Mouse (Mus musculus): ENCODE measurements at regions not wholly inside any gene's neighbourhood (a gene's known extent, or its start where the extent isn't known, plus 50 kb on each side); places are given as distances from the start of the nearest gene placed in this dataset.

- no peaks in the 10 kb centered on the region for H3K27me3 ChIP-seq
- no peak overlapping the region for H3K4me2 ChIP-seq
- no peak overlapping the region for H3K27ac ChIP-seq
- 36% methylated on average over 3 of the region's 3 CpGs for WGBS
- H3K36me3 ChIP-seq: no peaks in the 10 kb centered on the region
- no peak overlapping the region for H3K4me3 ChIP-seq
- H3K9ac ChIP-seq: no peak overlapping the region
- H3K4me1 ChIP-seq: no peaks in the 10 kb centered on the region
- no peak for ATAC-seq (ENCODE audit: borderline replicate concordance, extremely low read depth, low FRiP score, low TSS enrichment)
- H3K9me3 ChIP-seq: no peaks in the 10 kb centered on the region
Measured at GRCm38 (mm10) chr1:76849346-76849745, 665.5 kb downstream of the Epha4 start.

GRCm38 (mm10) chr1:76866304-76866968, 648.5 kb downstream of the Epha4 start:
- Histone ChIP-seq H3K9ac (no peak overlapping the region), H3K4me3 (no peak overlapping the region), H3K27ac (no peak overlapping the region), H3K9me3 (no peaks in the 10 kb centered on the region), H3K4me1 (no peaks in the 10 kb centered on the region), H3K36me3 (no peaks in the 10 kb centered on the region), H3K4me2 (no peak overlapping the region), H3K27me3 (no peaks in the 10 kb centered on the region)
- 75% methylated on average over 15 of the region's 15 CpGs for WGBS
- ATAC-seq (ENCODE audit: borderline replicate concordance, extremely low read depth, low FRiP score, low TSS enrichment): no peak

- Histone ChIP-seq H3K27ac (no peak overlapping the region), H3K9me3 (no peaks in the 10 kb centered on the region), H3K36me3 (no peaks in the 10 kb centered on the region), H3K9ac (no peak overlapping the region), H3K4me2 (no peak overlapping the region), H3K4me3 (no peak overlapping the region), H3K4me1 (no peaks in the 10 kb centered on the region), H3K27me3 (no peaks in the 10 kb centered on the region)
- WGBS: 79% methylated on average over 4 of the region's 4 CpGs
- no peak for ATAC-seq (ENCODE audit: borderline replicate concordance, extremely low read depth, low FRiP score, low TSS enrichment)
Measured at GRCm38 (mm10) chr1:76873207-76873606, 641.7 kb downstream of the Epha4 start.

- H3K4me3 ChIP-seq: no peak overlapping the region
- WGBS: 67% methylated on average over 6 of the region's 6 CpGs
- H3K27me3 ChIP-seq: no peaks in the 10 kb centered on the region
- no peaks in the 10 kb centered on the region for H3K4me1 ChIP-seq
- H3K27ac ChIP-seq: no peak overlapping the region
- no peak for ATAC-seq (ENCODE audit: borderline replicate concordance, extremely low read depth, low FRiP score, low TSS enrichment)
- no peak overlapping the region for H3K4me2 ChIP-seq
- H3K36me3 ChIP-seq: no peaks in the 10 kb centered on the region
- no peaks in the 10 kb centered on the region for H3K9me3 ChIP-seq
- no peak overlapping the region for H3K9ac ChIP-seq
Measured at GRCm38 (mm10) chr1:76880111-76880782, 634.6 kb downstream of the Epha4 start.

- no peak for ATAC-seq (ENCODE audit: borderline replicate concordance, extremely low read depth, low FRiP score, low TSS enrichment)
Measured at GRCm38 (mm10) chr1:76880783-76881145, 634.1 kb downstream of the Epha4 start.

GRCm38 (mm10) chr1:76896152-76896864, 618.6 kb downstream of the Epha4 start:
- Histone ChIP-seq H3K9ac (no peak overlapping the region), H3K9me3 (no peaks in the 10 kb centered on the region), H3K4me1 (no peaks in the 10 kb centered on the region), H3K36me3 (no peaks in the 10 kb centered on the region), H3K4me2 (no peak overlapping the region), H3K27ac (no peak overlapping the region), H3K27me3 (no peaks in the 10 kb centered on the region), H3K4me3 (no peak overlapping the region)
- 68% methylated on average over 17 of the region's 17 CpGs for WGBS
- no peak for ATAC-seq (ENCODE audit: borderline replicate concordance, extremely low read depth, low FRiP score, low TSS enrichment)

More at GRCm38 (mm10) chr1:76880783-76881145, 634.1 kb downstream of the Epha4 start:
- no peaks in the 10 kb centered on the region for H3K9me3 ChIP-seq
- no peak overlapping the region for H3K27ac ChIP-seq
- H3K4me2 ChIP-seq: no peak overlapping the region
- H3K9ac ChIP-seq: no peak overlapping the region
- H3K36me3 ChIP-seq: no peaks in the 10 kb centered on the region
- no peaks in the 10 kb centered on the region for H3K4me1 ChIP-seq
- 44% methylated on average over 4 of the region's 4 CpGs for WGBS
- H3K4me3 ChIP-seq: no peak overlapping the region
- H3K27me3 ChIP-seq: no peaks in the 10 kb centered on the region

- 97% methylated on average over 4 of the region's 7 CpGs for WGBS
- H3K27ac ChIP-seq: no peak overlapping the region
- no peak overlapping the region for H3K4me3 ChIP-seq
- no peak overlapping the region for H3K4me2 ChIP-seq
- H3K4me1 ChIP-seq: no peaks in the 10 kb centered on the region
- H3K9me3 ChIP-seq: no peaks in the 10 kb centered on the region
- H3K27me3 ChIP-seq: no peaks in the 10 kb centered on the region
- no peak for ATAC-seq (ENCODE audit: borderline replicate concordance, extremely low read depth, low FRiP score, low TSS enrichment)
- no peaks in the 10 kb centered on the region for H3K36me3 ChIP-seq
- no peak overlapping the region for H3K9ac ChIP-seq
Measured at GRCm38 (mm10) chr1:76897431-76897830, 617.5 kb downstream of the Epha4 start.

- 87% methylated on average over 3 of the region's 3 CpGs for WGBS
- no peak overlapping the region for H3K4me3 ChIP-seq
- H3K36me3 ChIP-seq: no peaks in the 10 kb centered on the region
- H3K27me3 ChIP-seq: no peaks in the 10 kb centered on the region
- ATAC-seq (ENCODE audit: borderline replicate concordance, extremely low read depth, low FRiP score, low TSS enrichment): no peak
- H3K9ac ChIP-seq: no peak overlapping the region
- no peaks in the 10 kb centered on the region for H3K9me3 ChIP-seq
- H3K4me1 ChIP-seq: no peaks in the 10 kb centered on the region
- no peak overlapping the region for H3K4me2 ChIP-seq
- H3K27ac ChIP-seq: no peak overlapping the region
Measured at GRCm38 (mm10) chr1:76911472-76911871, 603.4 kb downstream of the Epha4 start.

GRCm38 (mm10) chr1:76919541-76919940, 595.3 kb downstream of the Epha4 start:
- Histone ChIP-seq H3K4me3 (no peak overlapping the region), H3K27ac (no peak overlapping the region), H3K27me3 (no peaks in the 10 kb centered on the region), H3K9me3 (no peaks in the 10 kb centered on the region), H3K36me3 (no peaks in the 10 kb centered on the region), H3K9ac (no peak overlapping the region), H3K4me2 (no peak overlapping the region), H3K4me1 (no peaks in the 10 kb centered on the region)
- ATAC-seq (ENCODE audit: borderline replicate concordance, extremely low read depth, low FRiP score, low TSS enrichment): no peak
- 14% methylated on average over 2 of the region's 2 CpGs for WGBS

- Histone ChIP-seq H3K9ac (no peak overlapping the region), H3K4me2 (no peak overlapping the region), H3K27ac (no peak overlapping the region), H3K4me1 (no peaks in the 10 kb centered on the region), H3K4me3 (no peak overlapping the region), H3K27me3 (no peaks in the 10 kb centered on the region), H3K9me3 (no peaks in the 10 kb centered on the region), H3K36me3 (no peaks in the 10 kb centered on the region)
- ATAC-seq (ENCODE audit: borderline replicate concordance, extremely low read depth, low FRiP score, low TSS enrichment): no peak
Measured at GRCm38 (mm10) chr1:76920634-76921033, 594.3 kb downstream of the Epha4 start.

GRCm38 (mm10) chr1:76927041-76927440, 587.8 kb downstream of the Epha4 start:
- ATAC-seq (ENCODE audit: borderline replicate concordance, extremely low read depth, low FRiP score, low TSS enrichment): no peak
- Histone ChIP-seq H3K4me2 (no peak overlapping the region), H3K4me1 (no peaks in the 10 kb centered on the region), H3K36me3 (no peaks in the 10 kb centered on the region), H3K27ac (no peak overlapping the region), H3K27me3 (no peaks in the 10 kb centered on the region), H3K9me3 (no peaks in the 10 kb centered on the region), H3K4me3 (no peak overlapping the region), H3K9ac (no peak overlapping the region)
- 60% methylated on average over 5 of the region's 5 CpGs for whole genome bisulfite sequencing

GRCm38 (mm10) chr1:76928035-76928434, 586.9 kb downstream of the Epha4 start:
- H3K9me3 ChIP-seq: no peaks in the 10 kb centered on the region
- no peak overlapping the region for H3K27ac ChIP-seq
- WGBS: 88% methylated on average over 2 of the region's 2 CpGs
- H3K4me2 ChIP-seq: no peak overlapping the region
- no peaks in the 10 kb centered on the region for H3K4me1 ChIP-seq
- H3K27me3 ChIP-seq: no peaks in the 10 kb centered on the region
- ATAC-seq (ENCODE audit: borderline replicate concordance, extremely low read depth, low FRiP score, low TSS enrichment): no peak
- H3K4me3 ChIP-seq: no peak overlapping the region
- no peaks in the 10 kb centered on the region for H3K36me3 ChIP-seq
- H3K9ac ChIP-seq: no peak overlapping the region

All from lung, embryonic 15.5 days (tissue).